Mouse (Mus musculus): ENCODE measurements at regions not wholly inside any gene's neighbourhood (a gene's known extent, or its start where the extent isn't known, plus 50 kb on each side); places are given as distances from the start of the nearest gene placed in this dataset.

DNA sequence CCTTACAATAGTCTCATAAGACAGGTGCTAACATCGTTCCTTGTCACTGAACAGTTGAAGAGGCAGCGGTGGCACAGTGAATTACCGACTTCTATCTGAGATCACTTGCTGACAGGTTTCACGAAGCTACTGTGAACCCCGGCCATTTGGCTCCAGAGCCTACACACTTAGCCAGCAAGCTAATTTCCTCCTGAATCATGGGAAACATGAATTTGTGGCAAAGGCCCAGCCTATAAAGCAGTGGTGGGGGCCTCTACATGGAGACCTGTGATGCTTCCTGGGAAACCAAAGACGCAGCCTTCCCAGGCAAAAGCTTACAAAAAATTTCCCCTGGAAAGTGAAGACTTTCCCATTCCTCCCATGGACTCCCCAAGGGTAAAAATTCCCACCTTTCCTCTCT is 66.3 kb upstream of the Plcl2 start:
- TF ChIP-seq POLR2A (IDR thresholded peaks at IDR 0.05; ENCODE audit: borderline replicate concordance, extremely low read depth, insufficient read depth, insufficient read length, poor library complexity, severe bottlenecking) = no peak
- TF ChIP-seq CTCF (IDR thresholded peaks at IDR 0.05; ENCODE audit: borderline replicate concordance, extremely low read depth, insufficient read depth, insufficient read length) = no peak
- peak; percentile 22 for DNase-seq (ENCODE audit: low read depth)

DNA sequence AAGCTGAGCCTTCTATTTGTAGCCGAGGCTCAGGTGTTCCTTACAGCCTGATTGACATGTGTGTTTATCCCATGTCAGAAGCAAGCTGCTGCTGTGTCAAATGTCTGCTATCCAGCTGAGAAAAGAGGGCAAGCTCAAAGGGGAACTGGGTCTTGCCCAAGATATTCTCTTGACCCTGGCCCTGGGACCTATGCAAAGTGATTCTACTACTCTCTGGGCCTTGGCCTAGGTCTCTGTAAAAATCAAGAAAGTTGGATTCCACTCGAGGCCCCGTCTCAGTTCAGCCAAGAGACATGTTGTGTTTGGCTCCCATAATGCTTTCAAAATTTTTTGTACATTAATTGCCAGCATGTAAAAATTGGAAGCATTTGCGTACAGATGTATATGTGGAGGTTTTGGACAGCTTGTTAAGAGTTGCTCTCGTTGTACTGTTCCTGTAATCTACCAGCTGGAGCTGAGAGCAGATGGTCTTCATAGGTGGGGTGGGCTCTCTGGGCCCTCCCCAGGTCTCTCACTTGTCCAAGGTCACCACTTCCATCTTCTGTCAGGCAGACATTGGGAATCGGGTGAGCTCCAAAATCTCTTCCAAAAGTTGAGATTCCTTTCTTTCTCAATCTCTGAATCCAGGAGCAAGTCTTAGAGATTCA is 65.7 kb upstream of the Plcl2 start:
- DNase-seq (ENCODE audit: low read depth) = peak; percentile 47
- no peak for TF ChIP-seq POLR2A (IDR thresholded peaks at IDR 0.05; ENCODE audit: borderline replicate concordance, extremely low read depth, insufficient read depth, insufficient read length, poor library complexity, severe bottlenecking)
- no peak for TF ChIP-seq CTCF (IDR thresholded peaks at IDR 0.05; ENCODE audit: borderline replicate concordance, extremely low read depth, insufficient read depth, insufficient read length)

DNA sequence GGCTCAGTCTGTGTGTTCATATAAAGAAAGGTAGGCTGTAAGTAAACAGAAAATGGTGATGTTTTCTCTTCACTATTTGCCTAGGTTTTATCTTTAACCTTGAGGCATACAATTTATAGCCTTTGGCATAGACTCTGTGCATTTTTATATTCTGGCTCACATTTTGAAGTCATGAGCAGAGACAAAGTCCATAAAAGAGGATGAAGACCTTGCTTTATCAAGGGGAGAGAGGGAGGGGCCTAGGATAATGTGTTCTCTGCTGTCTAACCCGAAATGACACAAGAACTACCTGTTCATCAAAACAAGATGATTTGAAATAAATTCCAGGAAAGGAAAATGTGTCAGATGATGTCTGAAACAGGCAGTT is 65.2 kb upstream of the Plcl2 start:
- TF ChIP-seq POLR2A (IDR thresholded peaks at IDR 0.05; ENCODE audit: borderline replicate concordance, extremely low read depth, insufficient read depth, insufficient read length, poor library complexity, severe bottlenecking) = no peak
- TF ChIP-seq CTCF (IDR thresholded peaks at IDR 0.05; ENCODE audit: borderline replicate concordance, extremely low read depth, insufficient read depth, insufficient read length) = no peak
- DNase-seq (ENCODE audit: low read depth) = no peak

DNA sequence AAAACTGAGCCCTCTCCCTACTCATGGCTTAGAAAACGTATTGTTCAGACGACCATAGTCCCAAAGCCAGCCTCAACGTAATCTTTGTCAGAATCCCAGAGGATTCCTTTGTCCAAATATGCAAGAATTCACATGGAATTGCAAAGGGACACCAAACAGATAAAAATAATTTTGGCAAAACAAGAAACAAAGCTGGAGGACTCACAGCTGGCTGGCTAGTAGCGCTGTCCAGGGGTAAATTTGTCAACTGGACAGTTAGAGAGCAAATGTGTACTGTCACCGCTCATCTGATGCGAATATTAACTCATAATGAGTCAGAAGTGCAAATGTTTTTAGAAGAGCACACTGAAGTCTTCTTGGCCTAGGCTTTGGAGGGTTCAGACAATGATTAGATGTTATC is 60.5 kb upstream of the Plcl2 start:
- TF ChIP-seq POLR2A (IDR thresholded peaks at IDR 0.05; ENCODE audit: borderline replicate concordance, extremely low read depth, insufficient read depth, insufficient read length, poor library complexity, severe bottlenecking) (no peak), CTCF (IDR thresholded peaks at IDR 0.05; ENCODE audit: borderline replicate concordance, extremely low read depth, insufficient read depth, insufficient read length) (no peak)
- DNase-seq (ENCODE audit: low read depth) = no peak

DNA sequence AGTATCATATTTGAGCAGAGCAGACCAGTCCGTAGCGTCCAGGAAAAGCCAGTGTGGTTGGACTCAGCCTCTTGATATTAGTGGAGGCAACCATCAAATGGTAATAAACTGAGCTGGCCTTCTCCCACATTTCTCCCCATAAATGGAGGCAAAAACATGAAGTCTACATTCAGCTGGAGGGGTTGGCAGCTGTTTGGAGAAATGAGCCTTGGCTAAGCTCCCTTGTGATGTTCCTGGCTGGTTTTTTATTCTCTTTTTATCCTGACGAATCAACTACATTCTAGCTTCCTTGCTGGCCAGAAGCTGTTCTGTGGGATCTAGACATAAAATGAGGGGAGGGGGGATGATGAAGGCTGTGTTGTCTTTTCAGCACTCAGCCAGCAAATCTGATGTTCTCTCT is 57.6 kb upstream of the Plcl2 start:
- no peak for DNase-seq (ENCODE audit: low read depth)
- TF ChIP-seq POLR2A (IDR thresholded peaks at IDR 0.05; ENCODE audit: borderline replicate concordance, extremely low read depth, insufficient read depth, insufficient read length, poor library complexity, severe bottlenecking) (no peak), CTCF (IDR thresholded peaks at IDR 0.05; ENCODE audit: borderline replicate concordance, extremely low read depth, insufficient read depth, insufficient read length) (no peak)

DNA sequence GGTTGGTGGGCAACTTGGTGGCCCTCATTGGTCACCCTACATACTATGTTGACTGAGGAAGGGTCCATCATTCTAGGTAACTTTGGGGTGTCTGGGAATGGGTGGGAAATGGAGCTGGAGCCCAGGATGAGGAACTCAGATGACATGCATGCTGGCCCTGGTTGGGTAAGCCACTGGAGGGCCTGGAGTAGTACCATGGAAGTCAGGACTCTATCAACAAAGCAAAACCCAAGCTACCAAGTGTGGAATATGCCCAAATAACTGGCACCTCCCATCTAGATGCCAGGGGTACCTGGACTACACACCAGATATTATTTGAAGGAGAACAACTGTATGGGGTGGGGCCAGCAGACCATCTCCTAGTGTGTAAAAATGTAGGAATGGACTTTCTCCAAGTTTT is 55.7 kb upstream of the Plcl2 start:
- DNase-seq (ENCODE audit: low read depth) = no peak
- TF ChIP-seq POLR2A (IDR thresholded peaks at IDR 0.05; ENCODE audit: borderline replicate concordance, extremely low read depth, insufficient read depth, insufficient read length, poor library complexity, severe bottlenecking) (no peak), CTCF (IDR thresholded peaks at IDR 0.05; ENCODE audit: borderline replicate concordance, extremely low read depth, insufficient read depth, insufficient read length) (no peak)

DNA sequence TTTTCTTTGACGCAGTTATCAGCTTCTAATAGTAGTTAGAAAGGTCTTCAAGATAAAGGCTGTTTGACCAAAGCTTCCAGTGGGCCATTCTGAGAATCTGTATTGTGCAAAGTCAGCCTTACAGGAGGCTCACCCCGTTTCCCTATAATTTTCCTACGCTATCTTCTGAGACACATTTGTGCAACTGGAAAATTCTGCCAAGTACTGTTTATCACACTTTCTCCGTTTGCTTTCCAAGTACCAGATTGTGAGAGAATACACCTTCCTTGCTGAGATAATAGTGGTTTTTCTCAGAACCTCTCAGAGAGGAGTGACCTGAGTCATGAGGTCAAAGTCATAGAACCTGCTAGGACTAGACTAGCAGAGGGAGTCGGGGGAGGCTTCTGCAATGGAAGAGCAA is 55.2 kb upstream of the Plcl2 start:
- TF ChIP-seq POLR2A (IDR thresholded peaks at IDR 0.05; ENCODE audit: borderline replicate concordance, extremely low read depth, insufficient read depth, insufficient read length, poor library complexity, severe bottlenecking) (no peak), CTCF (IDR thresholded peaks at IDR 0.05; ENCODE audit: borderline replicate concordance, extremely low read depth, insufficient read depth, insufficient read length) (no peak)
- DNase-seq (ENCODE audit: low read depth) = no peak

DNA sequence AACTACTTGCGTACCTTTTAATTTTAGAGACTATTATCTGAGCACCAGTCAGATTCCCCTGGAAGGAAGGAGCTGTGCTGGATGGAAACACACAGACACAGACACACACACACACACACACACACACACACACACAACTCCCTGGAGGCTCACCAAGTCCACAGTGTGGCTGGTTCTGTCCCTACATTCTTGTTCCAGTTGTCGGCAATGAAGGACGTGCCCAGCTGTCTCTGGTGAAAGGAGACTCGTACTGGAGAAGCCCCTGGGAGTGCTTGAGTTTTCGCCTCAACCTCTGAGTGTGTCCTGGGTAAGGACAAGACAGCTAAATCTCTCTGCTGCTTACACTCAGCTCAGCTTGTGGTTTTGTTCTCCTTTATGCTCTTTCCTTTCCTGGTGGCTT is 54.3 kb upstream of the Plcl2 start:
- no peak for DNase-seq (ENCODE audit: low read depth)
- TF ChIP-seq CTCF (IDR thresholded peaks at IDR 0.05; ENCODE audit: borderline replicate concordance, extremely low read depth, insufficient read depth, insufficient read length) (no peak), POLR2A (IDR thresholded peaks at IDR 0.05; ENCODE audit: borderline replicate concordance, extremely low read depth, insufficient read depth, insufficient read length, poor library complexity, severe bottlenecking) (no peak)

DNA sequence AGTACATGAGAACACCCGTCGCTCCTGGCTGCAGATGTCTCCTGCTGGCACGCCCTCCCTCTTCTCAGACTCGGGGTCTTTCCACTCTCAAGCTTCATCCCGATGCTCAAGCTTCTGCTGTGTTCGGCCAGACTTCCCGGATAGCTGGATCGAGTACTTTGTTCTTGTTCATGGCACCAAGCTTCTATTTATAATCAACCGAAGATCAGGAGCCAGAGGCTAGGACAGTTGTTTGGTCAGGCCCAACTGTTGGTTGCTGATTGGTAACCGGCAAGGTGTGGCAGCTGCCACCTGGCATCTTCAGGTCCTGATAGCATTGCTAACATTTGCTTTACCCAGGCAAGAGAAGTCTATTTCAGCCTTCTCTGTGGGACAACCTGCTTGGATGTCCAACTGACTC is 53.5 kb upstream of the Plcl2 start:
- no peak for TF ChIP-seq CTCF (IDR thresholded peaks at IDR 0.05; ENCODE audit: borderline replicate concordance, extremely low read depth, insufficient read depth, insufficient read length)
- no peak for TF ChIP-seq POLR2A (IDR thresholded peaks at IDR 0.05; ENCODE audit: borderline replicate concordance, extremely low read depth, insufficient read depth, insufficient read length, poor library complexity, severe bottlenecking)
- DNase-seq (ENCODE audit: low read depth) = no peak

DNA sequence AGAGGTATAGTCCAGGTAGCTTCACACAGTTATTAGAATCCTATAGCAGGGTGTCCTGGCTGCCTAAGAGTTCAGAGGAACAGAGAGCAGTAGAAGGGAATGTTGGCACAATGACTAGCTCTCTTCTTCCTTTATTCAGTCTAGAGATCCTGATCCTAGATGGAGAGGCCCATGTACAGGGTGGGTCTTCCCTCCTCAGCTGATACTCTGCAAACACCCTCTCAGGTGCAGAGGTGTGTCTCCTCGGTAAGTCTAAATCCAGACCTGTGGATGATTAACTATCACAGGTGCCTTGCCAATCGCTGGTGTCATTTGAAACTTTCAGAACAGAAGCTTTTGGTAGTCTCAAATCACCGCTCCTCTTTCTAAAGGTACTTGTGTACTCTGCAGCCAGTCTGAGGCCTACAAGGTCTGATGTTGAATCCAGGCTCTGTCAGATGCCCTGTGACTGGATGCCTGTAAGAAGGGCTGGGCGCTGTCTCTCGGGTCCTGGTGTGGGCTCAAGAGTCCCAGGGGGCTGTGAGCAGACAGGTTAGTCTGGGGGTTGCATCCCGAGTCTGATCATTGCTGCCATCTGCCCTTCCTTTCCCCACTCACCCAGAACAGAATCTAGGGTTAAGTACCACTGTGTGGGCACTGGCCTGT is 52.0 kb upstream of the Plcl2 start:
- DNase-seq (ENCODE audit: low read depth) = no peak

DNA sequence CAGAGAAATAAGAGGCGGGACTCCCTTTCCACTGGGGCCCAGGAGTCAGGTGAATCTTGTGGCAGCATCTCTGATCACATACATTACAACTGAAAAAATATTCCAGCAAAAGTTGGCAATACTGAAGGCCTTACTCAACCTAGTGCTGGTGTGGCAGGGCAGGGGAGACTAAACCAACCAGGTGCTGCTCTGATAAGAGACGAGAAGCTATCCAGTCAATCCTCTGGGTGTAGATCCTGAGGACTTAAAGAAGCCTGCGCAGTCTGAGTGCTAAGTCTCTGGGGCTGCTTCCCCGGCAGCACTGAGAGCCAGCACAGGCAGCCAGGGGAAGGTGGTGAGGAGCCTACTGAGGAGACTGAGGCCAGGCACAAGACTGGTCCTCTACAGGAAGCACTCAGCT is 51.0 kb upstream of the Plcl2 start:
- TF ChIP-seq POLR2A (IDR thresholded peaks at IDR 0.05; ENCODE audit: borderline replicate concordance, extremely low read depth, insufficient read depth, insufficient read length, poor library complexity, severe bottlenecking) (no peak), CTCF (IDR thresholded peaks at IDR 0.05; ENCODE audit: borderline replicate concordance, extremely low read depth, insufficient read depth, insufficient read length) (no peak)
- no peak for DNase-seq (ENCODE audit: low read depth)

More for the DNA sequence above, 52.0 kb upstream of the Plcl2 start:
- TF ChIP-seq CTCF (IDR thresholded peaks at IDR 0.05; ENCODE audit: borderline replicate concordance, extremely low read depth, insufficient read depth, insufficient read length) (no peak), POLR2A (IDR thresholded peaks at IDR 0.05; ENCODE audit: borderline replicate concordance, extremely low read depth, insufficient read depth, insufficient read length, poor library complexity, severe bottlenecking) (no peak)

All from brain, embryonic 14.5 days (tissue).